Mouse (Mus musculus) embryonic facial prominence, embryonic 14.5 days (tissue): ENCODE data around the gene Dynlt1a. TPM values are rescaled to one million over a fixed set of nuclear protein-coding genes. Genes with fewer than 3 reads are reported as not detected.
"Not testable (repeated sequence)": the region's sequence is repeated elsewhere in the genome, so short reads cannot be mapped to it uniquely, and the experiment has no call there.

Experiments
- ATAC-seq: fragments of 200-750 bp; cut with Nextera tagmentation; 2 replicates; pipeline ENCODE4 v1.8.0; 2017; ENCODE audit warnings: low read depth, moderate number of reproducible peaks, moderate TSS enrichment
- DNase-seq: peaks from one replicate; pipeline ENCODE4 v3.0.0-alpha.2; 2015; ENCODE audit warnings: low spot score
- H3K27ac ChIP-seq: fragments of 300-500 bp; sonication (generic); replicated peaks from 2 replicates; pipeline ENCODE4 v1.5.1; 2014; ENCODE audit warnings: low read depth, mild to moderate bottlenecking, low read length, moderate library complexity
- H3K27me3 ChIP-seq: fragments of 300-500 bp; sonication (generic); replicated peaks from 2 replicates; pipeline ENCODE4 v1.6.1; 2014; ENCODE audit warnings: low read length; ENCODE audit not compliant: control insufficient read depth, insufficient read depth
- H3K36me3 ChIP-seq: fragments of 300-500 bp; sonication (generic); 2 replicates; pipeline ENCODE4 v1.6.1; 2014; ENCODE audit warnings: low read length, mixed read lengths; ENCODE audit not compliant: control insufficient read depth, insufficient read depth
- H3K4me1 ChIP-seq: fragments of 300-500 bp; sonication (generic); 2 replicates; pipeline ENCODE4 v1.6.1; 2014; ENCODE audit warnings: antibody characterized with exemption, low read length; ENCODE audit not compliant: control insufficient read depth, insufficient read depth
- H3K4me2 ChIP-seq: fragments of 300-500 bp; sonication (generic); 2 replicates; pipeline ENCODE4 v1.6.1; 2014; ENCODE audit warnings: low read depth, mild to moderate bottlenecking, low read length, moderate library complexity, mixed read lengths
- H3K4me3 ChIP-seq: fragments of 300-500 bp; sonication (generic); 2 replicates; pipeline ENCODE4 v1.5.1; 2014; ENCODE audit warnings: low read depth, mild to moderate bottlenecking, low read length
- H3K9ac ChIP-seq: fragments of 300-500 bp; sonication (generic); 2 replicates; pipeline ENCODE4 v1.6.1; 2014; ENCODE audit warnings: low read depth, mild to moderate bottlenecking, low read length, moderate library complexity, mixed read lengths
- H3K9me3 ChIP-seq: fragments of 300-500 bp; sonication (generic); 2 replicates; pipeline ENCODE4 v1.6.1; 2016; ENCODE audit warnings: low read length; ENCODE audit not compliant: control insufficient read depth
- WGBS: fragments of 180-500 bp; shearing (Covaris S2); extraction: QIAGEN DNeasy Blood & Tissue Kit; methylation state at CpG from one replicate; pipeline ENCODE4 v1.1.7; 2014; 5-methylcytosine and 5-hydroxymethylcytosine counted together
- polyA plus RNA-seq: library from polyadenylated mRNA; unstranded; fragments of >200 nt; fragmentation: Nextera tagmentation; extraction: Ambion mirVana; gene quantifications from 2 replicates; pipeline ENCODE4 v1.2.1, GENCODE M21; 2014

The Dynlt1a gene
- polyA plus RNA-seq, 1 experiment from 2014 or later: 14.4 TPM

- H3K36me3 ChIP-seq, H3K27me3 ChIP-seq, H3K27ac ChIP-seq, H3K4me1 ChIP-seq, H3K9ac ChIP-seq, H3K4me2 ChIP-seq, H3K4me3 ChIP-seq, DNase-seq, ATAC-seq, H3K9me3 ChIP-seq: not testable (repeated sequence)
- 92% methylated on average over 5 of the region's 6 CpGs for WGBS
Measured at GRCm38 (mm10) chr17:6304891-6305290, 12.4 kb downstream of the Dynlt1a start.

- H3K27me3 ChIP-seq, H3K36me3 ChIP-seq, H3K4me3 ChIP-seq, DNase-seq, H3K4me2 ChIP-seq, H3K9me3 ChIP-seq, H3K27ac ChIP-seq, H3K9ac ChIP-seq, H3K4me1 ChIP-seq, ATAC-seq: not testable (repeated sequence)
- 60% methylated on average over 3 of the region's 12 CpGs for WGBS
Measured at GRCm38 (mm10) chr17:6300190-6300863, 17.0 kb downstream of the Dynlt1a start.

DNA sequence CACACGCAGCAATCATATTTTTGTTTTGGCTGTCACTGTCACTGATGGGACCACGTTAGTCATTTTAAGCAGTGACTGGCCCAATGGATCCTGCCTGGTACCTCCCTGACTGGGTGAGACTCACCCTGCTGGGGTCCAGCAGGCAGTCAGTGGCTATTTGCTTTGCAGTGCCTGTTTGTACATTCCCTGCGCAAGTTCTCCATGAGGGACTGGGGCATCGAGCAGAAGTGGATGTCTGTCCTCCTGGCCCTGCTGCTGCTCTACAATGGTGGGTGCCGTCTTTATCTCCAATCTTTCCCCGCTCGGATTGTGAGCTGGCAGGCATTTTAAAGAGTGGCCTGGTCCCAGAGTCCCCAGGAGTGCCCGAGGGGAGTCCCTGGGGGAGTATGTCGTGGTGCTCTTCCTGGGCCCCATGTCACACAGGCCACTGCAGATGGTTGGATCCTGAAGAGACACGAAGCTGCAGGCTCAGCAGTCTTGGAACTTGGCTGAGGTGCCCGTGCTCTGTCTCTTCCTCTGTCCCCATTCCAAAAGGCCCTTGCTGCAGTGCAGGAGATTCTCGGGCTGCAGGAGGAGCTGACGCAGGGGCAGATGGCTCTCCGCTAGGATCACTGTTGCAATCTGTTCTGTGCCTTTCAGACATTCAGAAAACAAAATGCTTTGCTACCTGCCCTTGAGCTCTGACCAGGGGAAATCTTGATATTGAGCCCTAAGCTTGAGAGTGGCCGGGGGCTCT, 20.1 kb downstream of the Dynlt1a start:
- H3K27ac ChIP-seq, H3K27me3 ChIP-seq, H3K4me1 ChIP-seq, H3K9me3 ChIP-seq, ATAC-seq, H3K4me2 ChIP-seq, H3K9ac ChIP-seq, H3K36me3 ChIP-seq, DNase-seq, H3K4me3 ChIP-seq: not testable (repeated sequence)
- 89% methylated on average over 8 of the region's 15 CpGs for WGBS

DNA sequence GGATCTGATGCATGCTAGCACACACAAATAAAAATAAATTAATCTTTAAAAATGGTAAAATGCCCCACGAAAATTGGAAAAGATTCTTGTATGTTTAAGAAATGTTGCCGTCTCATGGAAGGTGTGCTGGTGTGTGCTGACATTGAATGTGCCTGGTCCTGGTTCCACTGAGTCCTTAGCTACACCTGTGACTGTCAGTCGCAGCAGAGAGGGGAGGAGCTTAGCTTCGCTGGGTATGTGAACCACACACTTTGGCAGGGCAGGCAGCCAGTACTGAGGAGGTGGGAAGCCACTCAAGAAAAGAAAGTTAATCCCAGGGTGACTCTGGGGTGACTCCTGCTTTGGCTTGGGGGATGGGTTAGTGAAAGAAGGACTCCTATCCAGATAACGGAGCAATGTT, 23.4 kb downstream of the Dynlt1a start:
- H3K9ac ChIP-seq, H3K4me3 ChIP-seq, H3K9me3 ChIP-seq, H3K36me3 ChIP-seq, H3K4me2 ChIP-seq, H3K27me3 ChIP-seq, H3K4me1 ChIP-seq, DNase-seq, H3K27ac ChIP-seq: not testable (repeated sequence)
- 0 out of 2 replicates have a peak, but pooled peaks have one; percentile 68 for ATAC-seq
- WGBS: no CpG with 5 or more reads among the region's 5 CpGs

DNA sequence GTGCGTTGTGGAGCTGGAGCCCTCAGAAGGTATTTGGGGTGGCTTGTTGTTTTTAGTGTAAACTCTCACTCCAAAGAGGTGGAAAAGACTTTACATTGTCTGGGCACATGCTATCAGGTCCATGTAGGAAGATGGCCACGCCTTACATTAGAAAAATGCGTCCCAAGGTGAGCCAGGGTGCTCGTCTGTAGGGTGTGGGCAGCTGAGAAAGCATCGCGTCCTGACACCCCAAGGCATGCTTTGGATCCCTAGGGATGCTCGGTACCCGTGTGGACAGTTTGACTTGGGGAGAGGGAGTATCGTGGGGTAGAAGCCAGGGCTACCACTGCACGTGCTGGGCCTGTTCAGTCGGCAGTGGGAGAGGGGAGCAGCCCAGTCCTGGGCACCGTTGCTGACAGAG, 28.3 kb downstream of the Dynlt1a start:
- not testable (repeated sequence) for H3K36me3 ChIP-seq, H3K4me2 ChIP-seq, DNase-seq, H3K4me3 ChIP-seq, H3K27ac ChIP-seq, H3K9me3 ChIP-seq, H3K9ac ChIP-seq, H3K27me3 ChIP-seq, ATAC-seq, H3K4me1 ChIP-seq
- WGBS: 84% methylated on average over 9 of the region's 12 CpGs

GRCm38 (mm10) chr17:6286169-6286568, 31.1 kb downstream of the Dynlt1a start:
- not testable (repeated sequence) for H3K27me3 ChIP-seq, ATAC-seq

GRCm38 (mm10) chr17:6283137-6283536, 34.2 kb downstream of the Dynlt1a start:
- H3K9me3 ChIP-seq, ATAC-seq, DNase-seq, H3K9ac ChIP-seq, H3K36me3 ChIP-seq, H3K4me1 ChIP-seq, H3K27me3 ChIP-seq, H3K27ac ChIP-seq, H3K4me2 ChIP-seq, H3K4me3 ChIP-seq: not testable (repeated sequence)
- WGBS: 94% methylated on average over 7 of the region's 10 CpGs

More at GRCm38 (mm10) chr17:6286169-6286568, 31.1 kb downstream of the Dynlt1a start:
- not testable (repeated sequence) for DNase-seq, H3K4me1 ChIP-seq, H3K4me3 ChIP-seq, H3K4me2 ChIP-seq, H3K9me3 ChIP-seq, H3K27ac ChIP-seq, H3K9ac ChIP-seq, H3K36me3 ChIP-seq
- 96% methylated on average over 5 of the region's 5 CpGs for WGBS

DNA sequence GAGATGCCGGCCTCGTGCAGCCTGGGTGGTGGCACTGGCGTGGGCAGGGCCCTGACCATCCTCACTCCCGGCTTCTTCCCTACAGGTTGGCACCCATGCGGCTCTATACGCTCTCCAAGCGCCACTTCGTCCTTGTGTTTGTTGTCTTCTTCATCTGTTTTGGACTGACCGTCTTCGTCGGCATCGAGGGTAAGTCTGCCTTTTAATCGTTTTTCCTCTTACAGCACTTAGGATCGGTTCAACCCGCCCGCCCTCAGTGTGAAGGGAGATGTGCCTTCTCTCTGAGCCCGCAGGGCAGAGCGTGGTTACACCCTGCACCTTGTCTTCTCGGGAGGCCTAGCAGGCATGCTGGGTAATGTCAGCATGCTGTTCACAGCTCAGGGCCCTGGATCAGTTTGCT, 36.8 kb downstream of the Dynlt1a start:
- not testable (repeated sequence) for H3K4me1 ChIP-seq, DNase-seq, ATAC-seq, H3K4me2 ChIP-seq, H3K4me3 ChIP-seq, H3K9me3 ChIP-seq, H3K27me3 ChIP-seq, H3K36me3 ChIP-seq, H3K9ac ChIP-seq, H3K27ac ChIP-seq
- WGBS: 95% methylated on average over 15 of the region's 19 CpGs

DNA sequence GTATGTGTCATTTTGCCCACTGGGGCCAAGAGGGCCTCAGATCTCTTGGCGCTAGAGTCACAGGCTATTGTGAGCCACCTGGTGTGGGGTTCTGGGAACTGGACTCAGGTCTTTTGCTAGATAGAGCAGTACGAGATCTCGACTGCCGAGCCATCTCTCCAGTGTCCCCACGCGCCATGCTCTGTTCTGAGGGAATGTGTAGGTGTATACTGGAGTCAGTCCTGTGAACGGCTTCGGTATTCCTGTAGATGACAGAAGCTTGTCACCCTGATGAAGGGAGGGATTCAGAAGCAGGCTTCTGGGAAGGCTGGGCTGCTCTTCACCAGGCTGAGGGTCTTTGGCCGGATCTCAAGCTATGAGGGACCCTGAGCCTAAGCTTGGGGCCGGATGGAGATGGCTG, 37.5 kb downstream of the Dynlt1a start:
- not testable (repeated sequence) for H3K4me3 ChIP-seq, ATAC-seq, H3K9me3 ChIP-seq, H3K4me2 ChIP-seq, H3K36me3 ChIP-seq, H3K27ac ChIP-seq, DNase-seq, H3K9ac ChIP-seq, H3K27me3 ChIP-seq, H3K4me1 ChIP-seq
- 85% methylated on average over 4 of the region's 10 CpGs for WGBS
